Mouse (Mus musculus): ENCODE measurements around the gene Anxa9. TPM values are rescaled to one million over a fixed set of nuclear protein-coding genes. Genes with fewer than 3 reads are reported as not detected.

Gene Anxa9
- polyA plus RNA-seq, 2 experiments: 4.7 TPM

- H3K4me2 ChIP-seq (replicated peaks; ENCODE audit: low read depth, low read length, severe bottlenecking): peak overlapping the region; percentile 68
- peak overlapping the region; percentile 77 for H3K4me3 ChIP-seq (replicated peaks; ENCODE audit: low read length)
- TF ChIP-seq POLR2A (IDR thresholded peaks at IDR 0.05; ENCODE audit: borderline replicate concordance, extremely low read depth, insufficient read depth, insufficient read length): no peak
- no peak for DNase-seq (ENCODE audit: low spot score)
- H3K9ac ChIP-seq (ENCODE audit: low read depth, low read length, severe bottlenecking): peak overlapping the region; percentile 67
- WGBS: 2% methylated on average over 7 of the region's 7 CpGs
- no peak for ATAC-seq (ENCODE audit: low FRiP score, low read depth)
- no peaks in the 10 kb centered on the region for H3K27me3 ChIP-seq (ENCODE audit: control insufficient read depth, insufficient read depth, low read length)
- no peaks in the 10 kb centered on the region for H3K9me3 ChIP-seq (ENCODE audit: control insufficient read depth, low read length)
- H3K36me3 ChIP-seq (ENCODE audit: control insufficient read depth, insufficient read depth, low read length): peaks cover 16% of the 10 kb centered on the region
- peak overlapping the region; percentile 92 for H3K27ac ChIP-seq (replicated peaks; ENCODE audit: low read depth, low read length)
- peaks cover 13% of the 10 kb centered on the region for H3K4me1 ChIP-seq (ENCODE audit: control insufficient read depth, insufficient read depth, low read length)
These were observed 23.4 kb downstream of the Anxa9 start for GRCm38 (mm10) chr3:95283589-95283941.

- H3K36me3 ChIP-seq (ENCODE audit: control insufficient read depth, insufficient read depth, low read length): peaks cover 10% of the 10 kb centered on the region
- peak overlapping the region; percentile 77 for H3K4me3 ChIP-seq (replicated peaks; ENCODE audit: low read length)
- H3K4me2 ChIP-seq (replicated peaks; ENCODE audit: low read depth, low read length, severe bottlenecking): peak overlapping the region; percentile 68
- peak overlapping the region; percentile 92 for H3K27ac ChIP-seq (replicated peaks; ENCODE audit: low read depth, low read length)
- peak overlapping the region; percentile 67 for H3K9ac ChIP-seq (ENCODE audit: low read depth, low read length, severe bottlenecking)
- under 1% methylated on average over 44 of the region's 51 CpGs for WGBS
- peak; percentile 82 for DNase-seq (ENCODE audit: low spot score)
- no peaks in the 10 kb centered on the region for H3K27me3 ChIP-seq (ENCODE audit: control insufficient read depth, insufficient read depth, low read length)
- peak; percentile 93; the same call in 1 of the 2 replicates for TF ChIP-seq POLR2A (IDR thresholded peaks at IDR 0.05; ENCODE audit: borderline replicate concordance, extremely low read depth, insufficient read depth, insufficient read length)
- H3K4me1 ChIP-seq (ENCODE audit: control insufficient read depth, insufficient read depth, low read length): peaks cover 13% of the 10 kb centered on the region
- ATAC-seq (ENCODE audit: low FRiP score, low read depth): peak; percentile 71
- H3K9me3 ChIP-seq (ENCODE audit: control insufficient read depth, low read length): no peaks in the 10 kb centered on the region
These were observed 23.9 kb downstream of the Anxa9 start for GRCm38 (mm10) chr3:95282865-95283588.

GRCm38 (mm10) chr3:95282381-95282864 is 24.6 kb downstream of the Anxa9 start:
- Histone ChIP-seq H3K4me3 (replicated peaks; ENCODE audit: low read length) (peak overlapping the region; percentile 77), H3K4me2 (replicated peaks; ENCODE audit: low read depth, low read length, severe bottlenecking) (peak overlapping the region; percentile 68), H3K36me3 (ENCODE audit: control insufficient read depth, insufficient read depth, low read length) (0 out of 2 replicates have a peak, but pooled peaks cover 4% of the 10 kb centered on the region), H3K4me1 (ENCODE audit: control insufficient read depth, insufficient read depth, low read length) (peaks cover 13% of the 10 kb centered on the region), H3K27me3 (ENCODE audit: control insufficient read depth, insufficient read depth, low read length) (no peaks in the 10 kb centered on the region), H3K9me3 (ENCODE audit: control insufficient read depth, low read length) (no peaks in the 10 kb centered on the region), H3K9ac (ENCODE audit: low read depth, low read length, severe bottlenecking) (peak overlapping the region; percentile 67), H3K27ac (replicated peaks; ENCODE audit: low read depth, low read length) (peak overlapping the region; percentile 92)
- no peak for TF ChIP-seq POLR2A (IDR thresholded peaks at IDR 0.05; ENCODE audit: borderline replicate concordance, extremely low read depth, insufficient read depth, insufficient read length)
- DNase-seq (ENCODE audit: low spot score) (peak; percentile 20), ATAC-seq (ENCODE audit: low FRiP score, low read depth) (no peak)
- WGBS: 2% methylated on average over 11 of the region's 11 CpGs

DNA sequence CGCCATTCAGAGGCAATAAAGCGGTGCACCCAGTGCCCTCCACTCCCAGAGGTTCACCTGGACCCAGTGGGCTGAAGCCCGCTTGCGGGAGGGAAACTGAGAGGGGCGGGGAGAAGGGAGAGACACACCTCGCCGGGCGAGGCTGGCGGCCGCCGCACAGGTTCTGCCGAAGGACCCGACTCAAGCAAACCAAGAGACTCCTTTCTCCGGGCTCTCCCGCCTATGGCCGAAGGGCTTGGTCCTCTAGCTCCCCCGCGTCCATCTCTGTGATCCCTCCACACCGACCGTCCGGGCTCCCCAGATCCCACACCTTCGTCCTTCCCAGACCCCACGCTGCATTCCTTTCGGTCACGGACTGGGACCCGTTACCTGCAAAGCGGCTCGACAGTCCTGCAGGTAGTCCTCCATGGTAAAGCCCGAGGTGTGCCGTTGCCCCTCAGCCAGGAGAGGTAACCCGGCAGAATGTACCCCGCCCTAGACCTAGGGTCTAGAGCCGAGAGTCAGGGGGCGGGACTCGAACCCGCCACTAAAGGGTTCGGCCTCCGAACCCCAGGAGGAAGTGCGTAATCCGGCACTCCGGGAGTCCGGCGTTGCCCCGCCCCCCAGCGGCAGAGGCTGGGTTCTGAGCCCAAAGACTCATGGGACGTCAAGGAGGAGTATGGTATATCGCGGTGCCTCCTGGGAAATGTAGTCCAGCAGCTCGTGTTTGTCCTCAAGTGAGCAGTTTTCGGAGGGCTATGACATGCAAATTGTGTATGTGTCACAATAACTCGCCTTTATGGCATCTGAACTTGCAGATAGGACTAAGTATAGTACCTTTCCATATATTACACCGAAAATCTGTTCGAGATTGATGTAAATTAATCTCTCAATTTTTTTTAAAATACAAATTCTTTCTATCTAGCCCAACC is 25.5 kb downstream of the Anxa9 start, which contains the start of the genes Mindy1 and Prune1:
Gene Mindy1 (plus strand): TSS at position 130 of the 911 bp plus-strand sequence.
Gene Prune1 (minus strand): TSS at position 861 of the 911 bp plus-strand sequence.
- Histone ChIP-seq H3K9ac (ENCODE audit: low read depth, low read length, severe bottlenecking) (peak within 1 kb of the TSS; percentile 78), H3K4me3 (replicated peaks; ENCODE audit: low read length) (peak within 1 kb of the TSS; percentile 77), H3K4me2 (replicated peaks; ENCODE audit: low read depth, low read length, severe bottlenecking) (peak within 1 kb of the TSS; percentile 68), H3K9me3 (ENCODE audit: control insufficient read depth, low read length) (no peaks in the 10 kb centered on the region), H3K27ac (replicated peaks; ENCODE audit: low read depth, low read length) (peak within 1 kb of the TSS; percentile 92), H3K36me3 (ENCODE audit: control insufficient read depth, insufficient read depth, low read length) (no peaks in the 10 kb centered on the region), H3K27me3 (ENCODE audit: control insufficient read depth, insufficient read depth, low read length) (no peaks in the 10 kb centered on the region), H3K4me1 (ENCODE audit: control insufficient read depth, insufficient read depth, low read length) (peaks cover 13% of the 10 kb centered on the region)
- under 1% methylated on average over 49 of the region's 53 CpGs for WGBS
- DNase-seq (ENCODE audit: low spot score): peak; percentile 99
- ATAC-seq (ENCODE audit: low FRiP score, low read depth): peak; percentile 91
- no peak for TF ChIP-seq POLR2A (IDR thresholded peaks at IDR 0.05; ENCODE audit: borderline replicate concordance, extremely low read depth, insufficient read depth, insufficient read length)

GRCm38 (mm10) chr3:95280747-95281146 is 26.2 kb downstream of the Anxa9 start:
- no peak for TF ChIP-seq POLR2A (IDR thresholded peaks at IDR 0.05; ENCODE audit: borderline replicate concordance, extremely low read depth, insufficient read depth, insufficient read length)
- no peaks in the 10 kb centered on the region for H3K27me3 ChIP-seq (ENCODE audit: control insufficient read depth, insufficient read depth, low read length)
- peak overlapping the region; percentile 86 for H3K27ac ChIP-seq (replicated peaks; ENCODE audit: low read depth, low read length)
- WGBS: 12% methylated on average over 8 of the region's 8 CpGs
- peak overlapping the region; percentile 77 for H3K4me3 ChIP-seq (replicated peaks; ENCODE audit: low read length)
- peak overlapping the region; percentile 68 for H3K4me2 ChIP-seq (replicated peaks; ENCODE audit: low read depth, low read length, severe bottlenecking)
- no peaks in the 10 kb centered on the region for H3K36me3 ChIP-seq (ENCODE audit: control insufficient read depth, insufficient read depth, low read length)
- ATAC-seq (ENCODE audit: low FRiP score, low read depth) (no peak), DNase-seq (ENCODE audit: low spot score) (peak; percentile 56)
- peak overlapping the region; percentile 78 for H3K9ac ChIP-seq (ENCODE audit: low read depth, low read length, severe bottlenecking)
- no peaks in the 10 kb centered on the region for H3K9me3 ChIP-seq (ENCODE audit: control insufficient read depth, low read length)
- peaks cover 13% of the 10 kb centered on the region for H3K4me1 ChIP-seq (ENCODE audit: control insufficient read depth, insufficient read depth, low read length)
